Mouse (Mus musculus): ENCODE data around the gene Slc7a15.

DNA sequence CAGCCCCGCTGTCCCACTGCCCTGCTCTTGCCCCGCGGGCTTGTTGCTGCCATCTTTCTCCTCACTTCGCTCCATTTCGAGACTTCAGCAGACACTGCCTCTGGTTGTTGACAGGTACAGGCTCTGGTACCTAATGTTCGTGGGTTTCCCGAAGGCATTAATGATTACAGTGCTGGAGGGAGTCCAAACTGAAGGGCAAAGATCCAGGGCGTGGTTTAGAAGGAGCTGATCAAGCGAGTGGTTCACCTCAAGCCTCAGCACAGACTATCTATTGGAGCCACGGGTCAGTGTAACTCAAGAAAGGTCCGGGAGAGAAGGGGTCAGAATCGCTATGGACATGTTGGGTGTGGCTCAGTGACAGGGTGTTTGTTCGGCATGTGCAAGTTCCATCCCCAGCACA is 59.4 kb downstream of the Slc7a15 start:
- TF ChIP-seq CTCF (conservative IDR thresholded peaks at IDR 0.05; ENCODE audit: low read length) (no peak), POU5F1 (IDR thresholded peaks at IDR 0.05; ENCODE audit: borderline replicate concordance, low read length) (no peak)

Data from E14TG2a.4 (cell line).